Mouse (Mus musculus) MEL (cell line): ENCODE results near the gene Sirt5. TPM values are rescaled to one million over a fixed set of nuclear protein-coding genes. Genes with fewer than 3 reads are reported as not detected.
A peak's percentile ranks its signal among the peaks of the same experiment; 100 is the strongest.

Source experiments
- DNase-seq: peaks from one replicate; pipeline ENCODE4 v3.0.0; 2011; ENCODE audit warnings: low read depth, low spot score
- H3K27ac ChIP-seq: 2 replicates; pipeline ENCODE4 v1.5.1; 2012; ENCODE audit warnings: low read depth, mild to moderate bottlenecking, control low read depth, low read length, moderate library complexity; ENCODE audit not compliant: control insufficient read depth
- H3K27me3 ChIP-seq, 2 experiments: fragments of 150-350 bp in 1 of 2; sonication (generic) in 1 of 2; 2 replicates each; pipeline ENCODE4 v1.6.1; 2012; ENCODE audit warnings: low read length in 2 of 2, mild to moderate bottlenecking in 2 of 2, improper control_type of control experiment in 1 of 2, moderate library complexity in 1 of 2; ENCODE audit not compliant: insufficient read depth in 2 of 2, control insufficient read depth in 1 of 2
- H3K36me3 ChIP-seq, 2 experiments: 2 replicates each; pipeline ENCODE4 v1.6.1; 2012 to 2014; ENCODE audit warnings: low read length in 2 of 2, improper control_type of control experiment in 1 of 2, inconsistent platforms in 1 of 2, mild to moderate bottlenecking in 1 of 2; ENCODE audit not compliant: insufficient read depth in 2 of 2, control insufficient read depth in 1 of 2
- H3K4me1 ChIP-seq, 2 experiments: fragments of 150-350 bp in 1 of 2; sonication (generic) in 1 of 2; 2 replicates each; pipeline ENCODE4 v1.6.1; 2012; ENCODE audit warnings: low read length in 2 of 2, improper control_type of control experiment in 1 of 2, mild to moderate bottlenecking in 1 of 2; ENCODE audit not compliant: insufficient read depth in 2 of 2, control insufficient read depth in 1 of 2
- H3K4me3 ChIP-seq, 2 experiments: fragments of 150-350 bp in 1 of 2; sonication (generic) in 1 of 2; 2 replicates each; pipeline ENCODE4 v1.5.1; 2012; ENCODE audit warnings: low read depth in 2 of 2, low read length in 2 of 2, mild to moderate bottlenecking in 2 of 2, moderate library complexity in 2 of 2, control low read depth in 1 of 2, improper control_type of control experiment in 1 of 2; ENCODE audit not compliant: control insufficient read depth in 1 of 2, insufficient read depth in 1 of 2
- H3K79me2 ChIP-seq: 2 replicates; pipeline ENCODE4 v1.6.1; 2012; ENCODE audit warnings: mild to moderate bottlenecking, low read length, moderate library complexity; ENCODE audit not compliant: control insufficient read depth, poor library complexity, insufficient read depth
- H3K9ac ChIP-seq: 2 replicates; pipeline ENCODE4 v1.6.1; 2012; ENCODE audit warnings: low read depth, mild to moderate bottlenecking, control low read depth, low read length, moderate library complexity; ENCODE audit not compliant: control insufficient read depth, poor library complexity, severe bottlenecking
- H3K9me3 ChIP-seq: fragments of 150-350 bp; sonication (generic); replicated peaks from 2 replicates; pipeline ENCODE4 v1.6.1; 2012; ENCODE audit warnings: mild to moderate bottlenecking, low read length, improper control_type of control experiment, moderate library complexity; ENCODE audit not compliant: insufficient read depth
- BHLHE40 ChIP-seq: IDR thresholded peaks from 2 replicates; pipeline ENCODE4 v1.6.1; 2012; ENCODE audit warnings: low read depth, mild to moderate bottlenecking, inconsistent platforms, low read length, improper control_type of control experiment, borderline replicate concordance
- CHD2 ChIP-seq: IDR thresholded peaks from 2 replicates; pipeline ENCODE4 v1.6.1; 2011; ENCODE audit warnings: low read length, improper control_type of control experiment
- CTCF ChIP-seq, 3 experiments: IDR thresholded peaks in 2 of 3; conservative IDR thresholded peaks in 1 of 3; 2 replicates each; pipeline ENCODE4 v1.5.1; 2011 to 2012; ENCODE audit warnings: low read length in 3 of 3, low read depth in 2 of 3, mild to moderate bottlenecking in 2 of 3, improper control_type of control experiment in 1 of 3, inconsistent platforms in 1 of 3, mixed read lengths in 1 of 3, moderate library complexity in 1 of 3; ENCODE audit not compliant: control insufficient read depth in 1 of 3, insufficient read depth in 1 of 3, poor library complexity in 1 of 3, severe bottlenecking in 1 of 3
- ELF1 ChIP-seq: IDR thresholded peaks from 2 replicates; pipeline ENCODE4 v1.6.1; 2014; ENCODE audit warnings: low read depth, mild to moderate bottlenecking, inconsistent platforms, low read length, improper control_type of control experiment, moderate library complexity
- ETS1 ChIP-seq: IDR thresholded peaks from 2 replicates; pipeline ENCODE4 v1.6.1; 2012; ENCODE audit warnings: low read depth, mild to moderate bottlenecking, inconsistent platforms, low read length, improper control_type of control experiment, moderate library complexity
- JUND ChIP-seq: IDR thresholded peaks from 2 replicates; pipeline ENCODE4 v1.6.1; 2011; ENCODE audit warnings: low read depth, mild to moderate bottlenecking, improper control_type of control experiment, low read length
- MAFK ChIP-seq: IDR thresholded peaks from 2 replicates; pipeline ENCODE4 v1.6.1; 2011; ENCODE audit warnings: low read depth, mild to moderate bottlenecking, low read length, improper control_type of control experiment, borderline replicate concordance
- MEF2A ChIP-seq: IDR thresholded peaks from 2 replicates; pipeline ENCODE4 v1.6.1; 2014; ENCODE audit warnings: low read depth, mild to moderate bottlenecking, inconsistent platforms, low read length, improper control_type of control experiment; ENCODE audit not compliant: poor library complexity, insufficient replicate concordance, severe bottlenecking; ENCODE audit errors: extremely low read depth
- MXI1 ChIP-seq: IDR thresholded peaks from 2 replicates; pipeline ENCODE4 v1.6.1; 2011; ENCODE audit warnings: mild to moderate bottlenecking, low read depth, low read length, improper control_type of control experiment
- MYB ChIP-seq: IDR thresholded peaks from 2 replicates; pipeline ENCODE4 v1.6.1; 2011; ENCODE audit warnings: mild to moderate bottlenecking, low read depth, low read length, improper control_type of control experiment
- MYC ChIP-seq: IDR thresholded peaks from 2 replicates; pipeline ENCODE4 v1.6.1; 2011; ENCODE audit warnings: low read depth, mild to moderate bottlenecking, low read length, improper control_type of control experiment, moderate library complexity
- NRF1 ChIP-seq: IDR thresholded peaks from 2 replicates; pipeline ENCODE4 v1.6.1; 2014; ENCODE audit warnings: low read depth, mild to moderate bottlenecking, inconsistent platforms, low read length, improper control_type of control experiment, moderate library complexity; ENCODE audit not compliant: poor library complexity, insufficient read depth, severe bottlenecking
- POLR2AphosphoS2 ChIP-seq: IDR thresholded peaks from 2 replicates; pipeline ENCODE4 v1.6.1; 2011; ENCODE audit warnings: low read length, improper control_type of control experiment
- POLR2AphosphoS5 ChIP-seq: IDR thresholded peaks from 2 replicates; pipeline ENCODE4 v1.6.1; 2012; ENCODE audit warnings: low read depth, borderline replicate concordance, mild to moderate bottlenecking, inconsistent platforms, low read length, moderate library complexity, mixed read lengths
- RAD21 ChIP-seq: IDR thresholded peaks from 2 replicates; pipeline ENCODE4 v1.6.1; 2011; ENCODE audit warnings: mild to moderate bottlenecking, low read depth, low read length, improper control_type of control experiment
- SMC3 ChIP-seq: IDR thresholded peaks from 2 replicates; pipeline ENCODE4 v1.6.1; 2011; ENCODE audit warnings: low read depth, low read length, improper control_type of control experiment
- TBP ChIP-seq: IDR thresholded peaks from 2 replicates; pipeline ENCODE4 v1.8.0; 2011; ENCODE audit warnings: low read depth, low read length, improper control_type of control experiment
- ZC3H11A ChIP-seq: IDR thresholded peaks from 2 replicates; pipeline ENCODE4 v1.6.1; 2012; ENCODE audit warnings: low read depth, mild to moderate bottlenecking, inconsistent platforms, low read length, improper control_type of control experiment
- ZNF384 ChIP-seq: IDR thresholded peaks from 2 replicates; pipeline ENCODE4 v1.6.1; 2012; ENCODE audit warnings: low read depth, mild to moderate bottlenecking, inconsistent platforms, low read length, improper control_type of control experiment
- polyA plus RNA-seq, 2 experiments: library from polyadenylated mRNA; stranded (reverse) in 1 of 2; unstranded in 1 of 2; fragments of >175 nt in 1 of 2; fragments of >200 nt in 1 of 2; gene quantifications; 2 replicates each; pipeline versions ENCODE4 v1.2.1 to v1.2.4; 2012; ENCODE audit warnings: low replicate concordance in 2 of 2, low read depth in 1 of 2; ENCODE audit not compliant: insufficient read length in 2 of 2, insufficient read depth in 1 of 2, missing spikeins in 1 of 2
- total RNA-seq: library from RNA; depleted of rRNA; stranded (reverse); fragments of 300-350 nt; gene quantifications from 2 replicates; pipeline ENCODE4 v1.2.3, GENCODE M21; 2012

Sirt5 gene
- total and polyA plus RNA-seq, 3 experiments: 8.2 to 10.6 TPM; not detected in 1

DNA sequence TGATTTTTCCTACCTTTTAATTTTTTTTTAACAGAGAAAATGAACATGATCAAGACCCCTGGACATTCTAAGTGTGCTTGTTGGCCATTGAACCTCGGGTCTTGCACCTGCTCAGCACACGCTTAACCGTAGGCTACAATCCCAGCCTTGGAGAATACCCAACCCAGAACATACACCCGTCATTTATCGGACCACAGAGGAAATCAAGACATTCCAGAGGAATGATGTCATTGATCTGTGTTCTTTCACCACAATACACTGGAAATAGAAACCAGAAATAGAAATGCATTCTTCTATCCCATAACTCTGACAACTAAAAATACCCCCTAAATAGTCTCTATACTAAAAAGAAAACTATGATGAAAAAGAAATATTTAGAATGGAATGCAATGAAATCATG is 47.9 kb upstream of the Sirt5 start:
- no peaks in the 10 kb centered on the region; a peak in 1 of 4 replicates for H3K36me3 ChIP-seq
- no peak overlapping the region for H3K4me3 ChIP-seq
- no peaks in the 10 kb centered on the region for H3K9me3 ChIP-seq
- TF ChIP-seq BHLHE40 (no peak), MYC (no peak), CHD2 (no peak), MYB (no peak)
- no peak for DNase-seq
- no peak overlapping the region for H3K9ac ChIP-seq
- no peaks in the 10 kb centered on the region for H3K79me2 ChIP-seq
- no peaks in the 10 kb centered on the region for H3K27me3 ChIP-seq
- no peak overlapping the region for H3K27ac ChIP-seq
- H3K4me1 ChIP-seq: peaks cover 0 to 11% of the 10 kb centered on the region in 2 experiments; a peak in 2 of 4 replicates

DNA sequence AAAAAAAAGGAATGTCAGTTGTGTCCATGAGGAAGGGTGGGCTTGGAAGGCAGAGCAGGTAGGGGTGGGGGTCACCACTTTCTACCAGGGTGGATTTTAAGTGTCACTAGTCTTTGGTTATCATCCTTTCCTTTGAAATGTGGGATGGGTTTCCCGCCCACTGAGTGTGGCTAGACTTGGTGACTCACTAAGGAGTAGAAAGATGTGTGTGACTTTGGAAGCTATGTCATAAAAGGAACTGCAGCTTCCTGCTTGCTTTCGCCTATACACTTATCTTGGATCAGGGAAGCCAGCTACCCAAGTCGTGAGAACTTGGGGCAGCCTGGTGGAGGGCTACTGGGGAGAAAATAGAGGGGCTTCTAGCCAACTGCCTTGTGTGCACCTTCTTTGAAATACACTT is 45.9 kb upstream of the Sirt5 start:
- peaks cover 0 to 11% of the 10 kb centered on the region in 2 experiments; a peak in 2 of 4 replicates for H3K4me1 ChIP-seq
- no peak overlapping the region for H3K4me3 ChIP-seq
- TF ChIP-seq NRF1 (no peak), MYB (no peak), ELF1 (no peak), POLR2AphosphoS2 (no peak)
- TF ChIP-seq, all 39 proteins: peak for 0
- Histone ChIP-seq H3K79me2 (no peaks in the 10 kb centered on the region), H3K36me3 (no peaks in the 10 kb centered on the region; a peak in 1 of 4 replicates), H3K27ac (no peak overlapping the region), H3K9ac (no peak overlapping the region), H3K9me3 (no peaks in the 10 kb centered on the region), H3K27me3 (no peaks in the 10 kb centered on the region)
- DNase-seq: peak; percentile 35

DNA sequence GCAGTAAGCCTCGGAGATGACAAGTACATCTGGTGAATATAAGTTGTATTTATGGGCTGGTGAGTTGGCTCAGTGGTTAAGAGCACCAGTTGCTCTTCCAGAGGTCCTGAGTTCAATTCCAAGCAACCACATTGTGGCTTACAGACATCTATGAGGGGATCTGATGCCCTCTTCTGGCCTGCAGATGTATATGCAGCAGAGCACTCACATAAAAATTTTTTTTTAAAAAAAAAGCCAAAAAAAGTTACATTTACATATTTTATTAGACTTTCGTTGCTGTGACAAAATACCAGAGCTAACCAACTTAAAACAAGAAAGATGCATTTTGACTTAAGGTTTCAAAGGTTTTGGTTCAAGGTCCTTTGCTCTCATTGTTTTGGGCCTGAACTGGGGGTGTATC is 43.8 kb upstream of the Sirt5 start:
- no peak for TF ChIP-seq JUND
- peak; percentile 35 to 62 (median 43) for TF ChIP-seq CTCF (IDR thresholded peaks at IDR 0.05 in 2 of 3, conservative IDR thresholded peaks at IDR 0.05 in 1 of 3; ENCODE audit: control insufficient read depth in 1 of 3, insufficient read depth in 1 of 3, low read depth in 2 of 3, low read length in 3 of 3, poor library complexity in 1 of 3, severe bottlenecking in 1 of 3)
- no peak for TF ChIP-seq ETS1
- TF ChIP-seq RAD21: peak; percentile 65
- no peak for TF ChIP-seq POLR2AphosphoS5
- TF ChIP-seq MXI1: no peak
- TF ChIP-seq MAFK: no peak
- peak; percentile 89 for TF ChIP-seq TBP
- peak; percentile 93 for TF ChIP-seq ZC3H11A
- TF ChIP-seq ZNF384: peak; percentile 91
- TF ChIP-seq SMC3: peak; percentile 76
- no peak for TF ChIP-seq MEF2A
- peak; percentile 54 for DNase-seq
- Histone ChIP-seq H3K9me3 (no peaks in the 10 kb centered on the region), H3K79me2 (no peaks in the 10 kb centered on the region), H3K9ac (no peak overlapping the region), H3K27ac (no peak overlapping the region), H3K36me3 (no peaks in the 10 kb centered on the region; a peak in 1 of 4 replicates), H3K27me3 (peaks cover 1 to 3% of the 10 kb centered on the region in 2 experiments; a peak in 3 of 4 replicates), H3K4me1 (peaks cover 0 to 11% of the 10 kb centered on the region in 2 experiments; a peak in 2 of 4 replicates), H3K4me3 (no peak overlapping the region)
